Mouse (Mus musculus) megakaryocyte-erythroid progenitor cell, adult 5-6 weeks (primary cell): Measurements from ENCODE around the gene Basp1. TPM values are rescaled to one million over a fixed set of nuclear protein-coding genes. Genes with fewer than 3 reads are reported as not detected.

Source experiments
- ATAC-seq: replicated peaks from 2 replicates; pipeline ENCODE4 v1.8.0; 2016; ENCODE audit warnings: mild to moderate bottlenecking, inconsistent platforms; ENCODE audit not compliant: severe bottlenecking, poor library complexity, low FRiP score, low TSS enrichment
- total RNA-seq, 2 experiments: library from RNA; stranded (forward) in 1 of 2; stranded (reverse) in 1 of 2; fragments of 200-1000, 215-1000 nt in 1 of 2; fragments of >200 nt in 1 of 2; fragmentation: Nextera tagmentation in 1 of 2; gene quantifications; 2 replicates each; pipeline ENCODE4 v1.2.3; 2014 to 2017

Gene Basp1
- total RNA-seq, 2 experiments from 2014 or later = 0.52 to 2.0 TPM

GRCm38 (mm10) chr15:25373486-25373885 lies 40.1 kb downstream of the Basp1 start:
- ATAC-seq = no peak

- no peak for ATAC-seq
Observed at GRCm38 (mm10) chr15:25369522-25369921, 44.0 kb downstream of the Basp1 start.

DNA sequence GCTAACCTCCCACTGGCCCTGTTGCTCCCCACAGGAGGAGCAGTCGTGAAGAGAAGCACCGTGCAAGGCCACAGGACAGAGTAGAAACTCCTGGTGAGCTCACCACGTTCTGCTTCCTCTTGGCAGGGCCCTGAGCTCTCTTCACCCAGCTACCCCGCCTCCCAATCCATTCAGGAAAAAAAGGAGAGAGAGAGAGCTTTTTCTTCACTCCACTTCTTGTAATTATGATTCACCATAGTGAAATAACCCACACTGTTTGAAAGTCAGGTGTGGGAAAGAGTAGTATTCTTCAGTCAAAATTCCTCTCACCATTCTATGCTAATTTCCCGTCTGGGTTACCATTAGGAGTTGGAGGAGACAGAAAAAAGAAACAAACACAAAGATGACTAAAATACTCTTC lies 48.1 kb downstream of the Basp1 start:
- no peak for ATAC-seq

GRCm38 (mm10) chr15:25364819-25365463 lies 48.6 kb downstream of the Basp1 start:
- no peak for ATAC-seq

GRCm38 (mm10) chr15:25364160-25364818 lies 49.3 kb downstream of the Basp1 start:
- ATAC-seq = peak; percentile 30; the same call in 1 of the 2 replicates

DNA sequence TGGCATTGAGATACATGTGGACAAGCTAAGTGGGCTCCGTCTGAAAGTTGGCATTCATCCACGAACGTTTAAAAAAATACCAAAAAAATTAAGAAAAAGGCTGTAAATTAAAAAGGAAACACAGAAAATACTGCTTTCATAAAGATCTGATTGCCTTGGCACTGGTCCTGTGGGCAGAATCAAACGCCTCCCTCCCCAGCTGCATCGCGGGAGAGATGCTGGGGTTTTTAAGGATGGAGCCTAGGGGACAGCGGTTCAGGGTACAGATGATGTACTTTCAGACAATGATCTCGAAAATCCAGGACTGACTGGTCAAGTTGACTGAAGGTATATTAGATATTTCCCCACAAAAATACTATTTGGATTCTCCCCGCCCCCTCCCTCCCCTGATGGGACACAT lies 49.9 kb downstream of the Basp1 start:
- ATAC-seq = no peak

GRCm38 (mm10) chr15:25360825-25361224 lies 52.7 kb downstream of the Basp1 start:
- no peak for ATAC-seq

- ATAC-seq = no peak
Observed at GRCm38 (mm10) chr15:25358680-25359097, 54.9 kb downstream of the Basp1 start.

DNA sequence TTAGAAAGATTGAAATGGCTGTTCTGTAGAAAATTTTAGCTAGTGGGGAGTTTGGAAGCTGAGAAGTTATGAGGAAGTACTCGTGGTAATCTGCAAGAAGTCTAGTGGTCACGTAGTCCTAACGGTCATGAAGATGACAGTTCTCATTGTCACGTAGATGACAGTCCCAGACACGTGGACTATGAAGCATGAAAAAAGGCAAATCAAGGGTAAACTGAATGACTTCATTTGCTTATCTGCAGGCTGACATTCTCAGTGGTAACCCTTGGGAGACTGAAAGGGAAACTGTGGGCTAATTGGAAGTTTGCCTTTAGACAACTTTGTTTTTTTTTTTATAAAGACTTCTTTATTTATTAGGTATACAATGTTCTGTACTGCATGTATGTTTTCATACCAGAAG lies 58.2 kb downstream of the Basp1 start:
- peak; percentile 50; the same call in 1 of the 2 replicates for ATAC-seq

DNA sequence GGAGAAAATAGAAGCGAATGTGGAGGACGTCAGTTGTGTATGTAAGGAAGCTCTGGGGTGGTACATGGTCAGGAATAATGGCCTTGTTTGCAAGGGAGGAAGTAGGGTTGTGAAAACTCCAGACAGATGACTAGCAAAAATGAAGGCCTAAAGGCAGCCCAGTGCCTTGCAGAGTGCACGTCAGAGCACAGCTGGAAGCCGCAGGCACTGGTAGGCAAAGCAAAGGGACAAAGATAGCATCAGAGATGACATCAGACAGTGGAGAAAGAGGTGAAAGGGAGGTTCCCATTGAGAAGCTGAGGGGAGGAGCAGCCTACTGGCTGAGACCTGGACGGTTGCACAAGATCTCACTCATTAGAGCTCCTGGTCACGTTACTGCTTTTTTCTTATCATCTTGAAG lies 58.8 kb downstream of the Basp1 start:
- peak; percentile 79 for ATAC-seq

- ATAC-seq = no peak
Observed at GRCm38 (mm10) chr15:25353498-25353897, 60.1 kb downstream of the Basp1 start.

DNA sequence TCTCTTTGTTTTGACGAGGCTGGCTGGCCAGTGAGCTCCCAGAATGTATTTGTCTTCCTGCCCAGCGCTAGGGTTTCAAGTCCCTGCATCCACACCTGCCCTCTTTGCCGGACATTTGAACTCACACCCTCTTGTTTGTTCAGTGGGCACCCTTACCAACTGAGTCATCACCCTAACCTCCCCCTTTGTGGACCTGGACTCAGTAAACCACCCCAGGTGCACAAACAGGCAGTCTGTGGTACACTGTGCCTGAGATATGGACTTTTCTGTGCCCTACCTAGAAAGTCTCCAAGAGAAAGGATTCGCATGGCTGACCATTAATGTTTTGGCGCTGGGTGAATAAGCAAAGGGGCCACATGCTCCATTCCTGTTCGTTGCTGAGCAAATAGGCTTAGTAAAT lies 70.3 kb downstream of the Basp1 start:
- no peak for ATAC-seq

DNA sequence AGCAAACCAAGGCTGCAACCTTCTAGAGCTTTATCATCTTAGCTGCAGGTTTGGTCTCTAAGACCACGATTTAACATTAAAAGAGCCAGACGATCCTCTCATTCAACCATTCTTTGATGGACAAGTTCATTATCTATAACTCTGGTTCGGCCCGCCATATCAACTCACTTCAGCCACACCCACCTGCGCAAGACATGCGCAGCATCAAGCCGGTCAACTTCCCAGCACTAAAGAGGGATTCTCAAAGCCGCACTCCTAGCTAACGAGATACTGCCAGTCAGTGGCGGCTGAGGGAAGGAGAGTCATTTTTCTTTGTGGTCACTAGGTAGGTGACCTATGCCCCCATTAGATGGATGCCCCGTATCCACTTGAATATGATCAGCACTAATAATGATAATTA lies 78.3 kb downstream of the Basp1 start:
- ATAC-seq = no peak

- no peak for ATAC-seq
Observed at GRCm38 (mm10) chr15:25331877-25332445, 81.6 kb downstream of the Basp1 start.

DNA sequence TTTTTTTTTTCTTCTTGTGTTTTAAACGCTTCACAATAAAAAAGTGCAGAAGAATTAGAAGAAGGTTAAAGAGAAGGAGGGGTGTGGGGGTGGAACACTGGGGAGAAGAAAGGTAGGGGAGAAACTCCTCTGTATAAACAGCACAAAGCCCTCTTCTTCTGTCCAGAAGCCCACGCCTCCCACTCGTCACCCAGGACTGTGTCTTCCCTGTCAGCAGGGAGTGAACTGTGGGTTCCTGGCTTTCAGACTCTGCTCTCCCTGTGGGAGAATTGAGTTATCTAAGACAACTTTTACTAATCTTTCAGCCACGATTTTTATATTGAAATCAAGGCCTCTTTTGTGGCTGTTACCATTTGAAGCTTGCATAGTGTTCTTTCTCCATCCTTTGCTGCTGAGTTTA lies 82.6 kb downstream of the Basp1 start:
- ATAC-seq = no peak

GRCm38 (mm10) chr15:25322601-25323000 lies 91.0 kb downstream of the Basp1 start:
- no peak for ATAC-seq

GRCm38 (mm10) chr15:25322111-25322510 lies 91.5 kb downstream of the Basp1 start:
- ATAC-seq = no peak

DNA sequence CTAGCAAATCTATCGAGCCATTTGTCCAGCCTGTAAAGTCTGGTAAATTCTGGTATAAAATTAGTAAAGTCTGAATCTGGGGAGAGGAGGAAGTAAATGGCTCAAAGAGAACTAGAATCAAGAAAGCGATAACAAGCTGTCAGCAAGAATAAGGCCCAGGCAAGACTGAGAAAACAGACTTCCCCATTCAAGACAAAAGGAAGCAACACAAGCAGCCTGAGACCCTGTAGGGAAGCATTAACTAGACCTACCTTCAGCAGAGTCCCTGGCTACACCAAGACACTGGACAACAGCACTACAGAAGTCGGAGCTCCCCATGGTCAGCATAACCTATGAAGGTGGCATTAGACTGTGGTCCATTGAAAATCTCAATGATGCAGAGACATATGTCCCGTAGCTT lies 91.9 kb downstream of the Basp1 start:
- no peak for ATAC-seq

DNA sequence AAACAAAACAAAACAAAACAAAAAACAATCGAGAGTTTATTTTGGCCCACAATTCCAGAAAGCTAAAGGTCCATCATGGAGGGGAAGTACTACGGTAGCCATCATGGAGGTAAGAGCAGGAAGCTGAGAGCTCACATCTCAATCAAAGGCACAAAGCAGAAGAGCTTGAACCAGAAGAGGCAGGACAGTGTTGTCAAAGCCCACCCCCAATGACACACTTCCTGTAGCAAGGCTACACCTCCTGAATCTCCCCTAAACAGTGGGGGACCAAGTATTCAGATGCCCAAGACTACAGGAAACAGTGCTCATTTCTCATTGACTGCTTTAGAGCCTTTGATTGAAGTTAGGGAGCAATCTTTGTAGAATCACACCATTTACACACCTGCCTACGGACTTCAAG lies 99.1 kb downstream of the Basp1 start:
- ATAC-seq = no peak
